Mouse (Mus musculus) hindbrain, postnatal 0 days (tissue): Measurements from ENCODE around the gene Rgs6. TPM values are rescaled to one million over a fixed set of nuclear protein-coding genes. Genes with fewer than 3 reads are reported as not detected.

Source experiments
- ATAC-seq: fragments of 200-750 bp; cut with Nextera tagmentation; 2 replicates; pipeline ENCODE4 v1.8.0; 2017; ENCODE audit warnings: mild to moderate bottlenecking, moderate TSS enrichment, moderate library complexity
- DNase-seq: peaks from one replicate; pipeline ENCODE4 v3.0.0-alpha.2; 2015; ENCODE audit warnings: low spot score
- H3K27ac ChIP-seq: fragments of 300-500 bp; sonication (generic); 2 replicates; pipeline ENCODE4 v1.5.1; 2014; ENCODE audit warnings: mild to moderate bottlenecking
- H3K27me3 ChIP-seq: fragments of 300-500 bp; sonication (generic); 2 replicates; pipeline ENCODE4 v1.6.1; 2014; ENCODE audit warnings: low read length, mixed read lengths; ENCODE audit not compliant: insufficient read depth
- H3K36me3 ChIP-seq: fragments of 300-500 bp; sonication (generic); 2 replicates; pipeline ENCODE4 v1.6.1; 2014; ENCODE audit warnings: low read length, mixed read lengths; ENCODE audit not compliant: insufficient read depth
- H3K4me1 ChIP-seq: fragments of 300-500 bp; sonication (generic); 2 replicates; pipeline ENCODE4 v1.6.1; 2014; ENCODE audit warnings: antibody characterized with exemption, low read length, mixed read lengths; ENCODE audit not compliant: insufficient read depth
- H3K4me2 ChIP-seq: fragments of 300-500 bp; sonication (generic); 2 replicates; pipeline ENCODE4 v1.6.1; 2014; ENCODE audit warnings: low read depth, mild to moderate bottlenecking, low read length, moderate library complexity, mixed read lengths
- H3K4me3 ChIP-seq: fragments of 300-500 bp; sonication (generic); 2 replicates; pipeline ENCODE4 v1.5.1; 2014; ENCODE audit warnings: low read length
- H3K9ac ChIP-seq: fragments of 300-500 bp; sonication (generic); replicated peaks from 2 replicates; pipeline ENCODE4 v1.6.1; 2014; ENCODE audit warnings: mild to moderate bottlenecking, low read length, moderate library complexity, mixed read lengths
- H3K9me3 ChIP-seq: fragments of 300-500 bp; sonication (generic); 2 replicates; pipeline ENCODE4 v1.6.1; 2016; ENCODE audit warnings: low read length, mixed read lengths
- CTCF ChIP-seq: IDR thresholded peaks from 2 replicates; pipeline ENCODE4 v1.5.1; 2016; ENCODE audit warnings: antibody characterized with exemption, control low read depth, low read depth
- WGBS: fragments of 180-500 bp; shearing (Covaris S2); extraction: QIAGEN DNeasy Blood & Tissue Kit; methylation state at CpG from one replicate; pipeline ENCODE4 v1.1.7; 2014; 5-methylcytosine and 5-hydroxymethylcytosine counted together
- polyA plus RNA-seq: library from polyadenylated mRNA; unstranded; fragments of >200 nt; fragmentation: Nextera tagmentation; extraction: Ambion mirVana; gene quantifications from 2 replicates; pipeline ENCODE4 v1.2.1, GENCODE M21; 2015
- total RNA-seq: library from RNA; depleted of rRNA; stranded (reverse); fragments of >200 nt; gene quantifications from 2 replicates; pipeline ENCODE4 v1.2.3, GENCODE M21; 2014

Gene Rgs6
- total and polyA plus RNA-seq, 2 experiments from 2014 or later: 14.3 to 16.4 TPM

GRCm38 (mm10) chr12:83114396-83115053, 526.4 kb downstream of the Rgs6 start:
- WGBS: 28% methylated on average over 5 of the region's 5 CpGs
- Histone ChIP-seq H3K9me3 (no peaks in the 10 kb centered on the region), H3K4me2 (no peak overlapping the region), H3K4me1 (peaks cover 15% of the 10 kb centered on the region; the same call in 1 of the 2 replicates), H3K4me3 (no peak overlapping the region), H3K9ac (no peak overlapping the region), H3K36me3 (no peaks in the 10 kb centered on the region), H3K27me3 (no peaks in the 10 kb centered on the region), H3K27ac (no peak overlapping the region)
- ATAC-seq: peak; percentile 64
- DNase-seq: peak; percentile 86
- TF ChIP-seq CTCF: peak; percentile 93

GRCm38 (mm10) chr12:83124111-83124510, 536.0 kb downstream of the Rgs6 start:
- 58% methylated on average over 3 of the region's 3 CpGs for WGBS
- Histone ChIP-seq H3K4me1 (no peaks in the 10 kb centered on the region), H3K9ac (no peak overlapping the region), H3K4me3 (no peak overlapping the region), H3K9me3 (no peaks in the 10 kb centered on the region), H3K27ac (no peak overlapping the region), H3K27me3 (no peaks in the 10 kb centered on the region), H3K4me2 (no peak overlapping the region), H3K36me3 (no peaks in the 10 kb centered on the region)
- no peak for TF ChIP-seq CTCF
- ATAC-seq (no peak), DNase-seq (no peak)

- Histone ChIP-seq H3K27ac (no peak overlapping the region), H3K4me1 (no peaks in the 10 kb centered on the region), H3K4me2 (no peak overlapping the region), H3K9ac (no peak overlapping the region), H3K27me3 (no peaks in the 10 kb centered on the region), H3K36me3 (no peaks in the 10 kb centered on the region), H3K4me3 (no peak overlapping the region), H3K9me3 (no peaks in the 10 kb centered on the region)
- TF ChIP-seq CTCF: no peak
- no peak for DNase-seq
- ATAC-seq: no peak
- WGBS: 91% methylated on average over 4 of the region's 4 CpGs
Observed at GRCm38 (mm10) chr12:83125284-83125683, 537.2 kb downstream of the Rgs6 start.

GRCm38 (mm10) chr12:83126923-83127322, 538.8 kb downstream of the Rgs6 start:
- Histone ChIP-seq H3K36me3 (no peaks in the 10 kb centered on the region), H3K27me3 (no peaks in the 10 kb centered on the region), H3K9ac (no peak overlapping the region), H3K4me1 (no peaks in the 10 kb centered on the region), H3K4me3 (no peak overlapping the region), H3K9me3 (no peaks in the 10 kb centered on the region), H3K27ac (no peak overlapping the region), H3K4me2 (no peak overlapping the region)
- ATAC-seq (no peak), DNase-seq (no peak)
- WGBS: 68% methylated on average over 7 of the region's 7 CpGs
- no peak for TF ChIP-seq CTCF

- Histone ChIP-seq H3K4me2 (no peak overlapping the region), H3K9ac (no peak overlapping the region), H3K27ac (no peak overlapping the region), H3K4me3 (no peak overlapping the region), H3K36me3 (no peaks in the 10 kb centered on the region), H3K27me3 (no peaks in the 10 kb centered on the region), H3K4me1 (no peaks in the 10 kb centered on the region), H3K9me3 (no peaks in the 10 kb centered on the region)
- WGBS: 45% methylated on average over 6 of the region's 6 CpGs
- DNase-seq: no peak
- no peak for TF ChIP-seq CTCF
- no peak for ATAC-seq
Observed at GRCm38 (mm10) chr12:83127955-83128354, 539.9 kb downstream of the Rgs6 start.

GRCm38 (mm10) chr12:83128606-83129005, 540.5 kb downstream of the Rgs6 start:
- Histone ChIP-seq H3K9me3 (no peaks in the 10 kb centered on the region), H3K4me1 (0 out of 2 replicates have a peak, but pooled peaks cover 2% of the 10 kb centered on the region), H3K9ac (no peak overlapping the region), H3K4me3 (no peak overlapping the region), H3K4me2 (no peak overlapping the region), H3K27ac (no peak overlapping the region), H3K27me3 (no peaks in the 10 kb centered on the region), H3K36me3 (no peaks in the 10 kb centered on the region)
- no peak for TF ChIP-seq CTCF
- 82% methylated on average over 3 of the region's 3 CpGs for WGBS
- ATAC-seq (no peak), DNase-seq (no peak)

GRCm38 (mm10) chr12:83131405-83131804, 543.3 kb downstream of the Rgs6 start:
- no peaks in the 10 kb centered on the region for H3K9me3 ChIP-seq
- H3K4me3 ChIP-seq: no peak overlapping the region
- no peak overlapping the region for H3K27ac ChIP-seq
- no peak for ATAC-seq
- H3K4me2 ChIP-seq: no peak overlapping the region
- H3K36me3 ChIP-seq: no peaks in the 10 kb centered on the region
- no peak for TF ChIP-seq CTCF
- peak; percentile 39 for DNase-seq
- H3K27me3 ChIP-seq: no peaks in the 10 kb centered on the region
- H3K9ac ChIP-seq: no peak overlapping the region
- 0 out of 2 replicates have a peak, but pooled peaks cover 2% of the 10 kb centered on the region for H3K4me1 ChIP-seq
- 37% methylated on average over 4 of the region's 4 CpGs for WGBS
